Mouse (Mus musculus) liver, postnatal 0 days (tissue): ENCODE measurements around the gene Prph. TPM values are rescaled to one million over a fixed set of nuclear protein-coding genes. Genes with fewer than 3 reads are reported as not detected.
A peak's percentile ranks its signal among the peaks of the same experiment; 100 is the strongest.
"Not testable (repeated sequence)": the region's sequence is repeated elsewhere in the genome, so short reads cannot be mapped to it uniquely, and the experiment has no call there.

Source experiments
- ATAC-seq: fragments of 200-750 bp; cut with Nextera tagmentation; 2 replicates; pipeline ENCODE4 v1.8.0; 2017; ENCODE audit warnings: mild to moderate bottlenecking, moderate library complexity
- DNase-seq: peaks from one replicate; pipeline ENCODE4 v3.0.0-alpha.2; 2016
- H3K27ac ChIP-seq: fragments of 300-500 bp; sonication (generic); 2 replicates; pipeline ENCODE4 v1.5.1; 2014; ENCODE audit warnings: antibody characterized with exemption, moderate library complexity, mild to moderate bottlenecking, low read depth
- H3K27me3 ChIP-seq: fragments of 300-500 bp; sonication (generic); 2 replicates; pipeline ENCODE4 v1.6.1; 2014; ENCODE audit warnings: low read length, control low read depth, mixed read lengths; ENCODE audit not compliant: insufficient read depth
- H3K36me3 ChIP-seq: fragments of 300-500 bp; sonication (generic); replicated peaks from 2 replicates; pipeline ENCODE4 v1.6.1; 2014; ENCODE audit warnings: mild to moderate bottlenecking, control low read depth, low read length, moderate library complexity, mixed read lengths; ENCODE audit not compliant: insufficient read depth
- H3K4me1 ChIP-seq: fragments of 300-500 bp; sonication (generic); 2 replicates; pipeline ENCODE4 v1.6.1; 2014; ENCODE audit warnings: antibody characterized with exemption, mild to moderate bottlenecking, control low read depth; ENCODE audit not compliant: insufficient read depth
- H3K4me2 ChIP-seq: fragments of 300-500 bp; sonication (generic); 2 replicates; pipeline ENCODE4 v1.6.1; 2014; ENCODE audit warnings: low read depth, mild to moderate bottlenecking, low read length, moderate library complexity, mixed read lengths
- H3K4me3 ChIP-seq: fragments of 300-500 bp; sonication (generic); 2 replicates; pipeline ENCODE4 v1.5.1; 2014; ENCODE audit warnings: low read depth, low read length
- H3K9ac ChIP-seq: fragments of 300-500 bp; sonication (generic); replicated peaks from 2 replicates; pipeline ENCODE4 v1.6.1; 2014; ENCODE audit warnings: mild to moderate bottlenecking, moderate library complexity
- H3K9me3 ChIP-seq: fragments of 300-500 bp; sonication (generic); 2 replicates; pipeline ENCODE4 v1.6.1; 2016; ENCODE audit warnings: mild to moderate bottlenecking, control low read depth, low read length, mixed read lengths
- CTCF ChIP-seq: sonication (generic); IDR thresholded peaks from 2 replicates; pipeline ENCODE4 v1.5.1; 2016; ENCODE audit warnings: antibody characterized with exemption, low read depth
- EP300 ChIP-seq: IDR thresholded peaks from 2 replicates; pipeline ENCODE4 v1.6.1; 2016; ENCODE audit warnings: antibody characterized with exemption, low read depth, mild to moderate bottlenecking
- WGBS: fragments of 180-500 bp; shearing (Covaris S2); extraction: QIAGEN DNeasy Blood & Tissue Kit; methylation state at CpG from one replicate; pipeline ENCODE4 v1.1.7; 2014; ENCODE audit not compliant: insufficient replicate concordance; 5-methylcytosine and 5-hydroxymethylcytosine counted together
- polyA plus RNA-seq: library from polyadenylated mRNA; unstranded; fragments of >200 nt; fragmentation: Nextera tagmentation; extraction: Ambion mirVana; gene quantifications from 2 replicates; pipeline ENCODE4 v1.2.1, GENCODE M21; 2015

Prph gene
- polyA plus RNA-seq, 1 experiment from 2014 or later, result 0.85 TPM

GRCm38 (mm10) chr15:99044854-99045253 is 10.1 kb upstream of the Prph start:
- no peak overlapping the region for H3K9ac ChIP-seq
- no peak for TF ChIP-seq EP300
- TF ChIP-seq CTCF, result no peak
- no peaks in the 10 kb centered on the region for H3K27me3 ChIP-seq
- peak; percentile 67 for DNase-seq
- no peaks in the 10 kb centered on the region for H3K9me3 ChIP-seq
- H3K4me2 ChIP-seq, result no peak overlapping the region
- H3K36me3 ChIP-seq, result no peaks in the 10 kb centered on the region
- H3K27ac ChIP-seq, result peak overlapping the region; percentile 72; the same call in 1 of the 2 replicates
- ATAC-seq, result peak; percentile 44
- 48% methylated on average over 3 of the region's 3 CpGs for WGBS
- no peak overlapping the region for H3K4me3 ChIP-seq
- peaks cover 13% of the 10 kb centered on the region; the same call in 1 of the 2 replicates for H3K4me1 ChIP-seq

GRCm38 (mm10) chr15:99045734-99046133 is 9.2 kb upstream of the Prph start:
- DNase-seq, H3K4me3 ChIP-seq, H3K9ac ChIP-seq, H3K27ac ChIP-seq, ATAC-seq, H3K27me3 ChIP-seq, H3K9me3 ChIP-seq, H3K4me2 ChIP-seq, H3K36me3 ChIP-seq: not testable (repeated sequence)
- H3K4me1 ChIP-seq, result peaks cover 13% of the 10 kb centered on the region; the same call in 1 of the 2 replicates
- WGBS, result 71% methylated on average over 6 of the region's 6 CpGs

- H3K4me2 ChIP-seq, result no peak overlapping the region
- 32% methylated on average over 13 of the region's 13 CpGs for WGBS
- DNase-seq, result peak; percentile 55
- no peak overlapping the region for H3K4me3 ChIP-seq
- H3K9me3 ChIP-seq, result no peaks in the 10 kb centered on the region
- TF ChIP-seq CTCF (peak; percentile 93), EP300 (no peak)
- no peaks in the 10 kb centered on the region for H3K36me3 ChIP-seq
- H3K27me3 ChIP-seq, result peaks cover 23% of the 10 kb centered on the region
- H3K4me1 ChIP-seq, result no peaks in the 10 kb centered on the region; the same call in 1 of the 2 replicates
- no peak overlapping the region for H3K9ac ChIP-seq
- ATAC-seq, result no peak
- H3K27ac ChIP-seq, result no peak overlapping the region
Measured at GRCm38 (mm10) chr15:99049473-99050253, 5.3 kb upstream of the Prph start.

DNA sequence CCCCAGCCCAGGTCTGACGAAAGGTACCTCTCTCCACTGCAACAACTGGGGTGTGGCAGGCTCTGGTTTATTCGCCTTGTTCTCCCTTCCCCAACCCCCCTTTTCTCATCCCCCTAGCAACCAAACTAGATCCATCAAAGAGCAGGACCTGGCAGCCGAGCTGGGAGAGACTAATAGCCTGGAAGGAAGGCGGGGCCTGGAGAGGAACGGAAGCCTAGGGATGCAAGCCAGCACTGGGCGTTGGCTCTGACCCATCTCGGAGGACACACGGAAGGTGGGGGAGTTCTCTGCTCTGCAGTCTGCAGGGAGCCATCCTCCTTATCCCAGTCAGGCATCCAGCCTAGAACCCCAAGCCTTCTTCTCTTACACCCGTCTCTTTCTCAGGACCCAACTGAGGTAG is 1.6 kb upstream of the Prph start:
- 36% methylated on average over 9 of the region's 9 CpGs for WGBS
- H3K4me3 ChIP-seq, result no peak overlapping the region
- TF ChIP-seq EP300 (no peak), CTCF (no peak)
- H3K9ac ChIP-seq, result no peak overlapping the region
- H3K9me3 ChIP-seq, result no peaks in the 10 kb centered on the region
- H3K27ac ChIP-seq, result no peak overlapping the region
- peaks cover 58% of the 10 kb centered on the region for H3K27me3 ChIP-seq
- ATAC-seq (no peak), DNase-seq (peak; percentile 15)
- H3K36me3 ChIP-seq, result no peaks in the 10 kb centered on the region
- H3K4me1 ChIP-seq, result peaks cover 9% of the 10 kb centered on the region
- no peak overlapping the region for H3K4me2 ChIP-seq

- WGBS, result 1% methylated on average over 32 of the region's 37 CpGs
- DNase-seq, result peak; percentile 34
- H3K27me3 ChIP-seq, result peaks cover 70% of the 10 kb centered on the region
- peak; percentile 63 for ATAC-seq
- H3K9me3 ChIP-seq, result no peaks in the 10 kb centered on the region
- no peak overlapping the region for H3K27ac ChIP-seq
- no peaks in the 10 kb centered on the region for H3K36me3 ChIP-seq
- peaks cover 9% of the 10 kb centered on the region for H3K4me1 ChIP-seq
- TF ChIP-seq CTCF (no peak), EP300 (no peak)
- no peak overlapping the region for H3K9ac ChIP-seq
- H3K4me3 ChIP-seq, result peak overlapping the region; percentile 14
- peak overlapping the region; percentile 44 for H3K4me2 ChIP-seq
Measured at GRCm38 (mm10) chr15:99055511-99055961, 562 bp downstream of the Prph start.

- Histone ChIP-seq H3K4me2 (no peak overlapping the region), H3K4me3 (no peak overlapping the region), H3K27ac (no peak overlapping the region), H3K9me3 (no peaks in the 10 kb centered on the region), H3K9ac (no peak overlapping the region), H3K4me1 (peaks cover 9% of the 10 kb centered on the region), H3K27me3 (peaks cover 70% of the 10 kb centered on the region), H3K36me3 (no peaks in the 10 kb centered on the region)
- TF ChIP-seq CTCF, result peak; percentile 82
- TF ChIP-seq EP300, result no peak
- 13% methylated on average over 14 of the region's 14 CpGs for WGBS
- ATAC-seq, result peak; percentile 4; the same call in 1 of the 2 replicates
- DNase-seq, result peak; percentile 71
Measured at GRCm38 (mm10) chr15:99056332-99056731, 1.4 kb downstream of the Prph start.
